Mouse (Mus musculus) megakaryocyte, embryonic 14.5 days (primary cell): ENCODE measurements at regions not wholly inside any gene's neighbourhood (a gene's known extent, or its start where the extent isn't known, plus 50 kb on each side); places are given as distances from the start of the nearest gene placed in this dataset.

ENCODE experiments used
- FLI1 ChIP-seq: IDR thresholded peaks from 2 replicates; pipeline ENCODE4 v1.6.1; 2012; ENCODE audit warnings: low read length, inconsistent platforms, mixed read lengths
- GATA1 ChIP-seq: IDR thresholded peaks from 3 replicates; pipeline ENCODE4 v1.6.1; 2012; ENCODE audit warnings: mixed read lengths, low read length, inconsistent platforms, borderline replicate concordance

GRCm38 (mm10) chr12:79918983-79919382 is 193.8 kb downstream of the Zfp36l1 start:
- no peak for TF ChIP-seq FLI1
- TF ChIP-seq GATA1: no peak
